ENCODE assay signal across 8 mouse cellular contexts in the genomic region with DNA sequence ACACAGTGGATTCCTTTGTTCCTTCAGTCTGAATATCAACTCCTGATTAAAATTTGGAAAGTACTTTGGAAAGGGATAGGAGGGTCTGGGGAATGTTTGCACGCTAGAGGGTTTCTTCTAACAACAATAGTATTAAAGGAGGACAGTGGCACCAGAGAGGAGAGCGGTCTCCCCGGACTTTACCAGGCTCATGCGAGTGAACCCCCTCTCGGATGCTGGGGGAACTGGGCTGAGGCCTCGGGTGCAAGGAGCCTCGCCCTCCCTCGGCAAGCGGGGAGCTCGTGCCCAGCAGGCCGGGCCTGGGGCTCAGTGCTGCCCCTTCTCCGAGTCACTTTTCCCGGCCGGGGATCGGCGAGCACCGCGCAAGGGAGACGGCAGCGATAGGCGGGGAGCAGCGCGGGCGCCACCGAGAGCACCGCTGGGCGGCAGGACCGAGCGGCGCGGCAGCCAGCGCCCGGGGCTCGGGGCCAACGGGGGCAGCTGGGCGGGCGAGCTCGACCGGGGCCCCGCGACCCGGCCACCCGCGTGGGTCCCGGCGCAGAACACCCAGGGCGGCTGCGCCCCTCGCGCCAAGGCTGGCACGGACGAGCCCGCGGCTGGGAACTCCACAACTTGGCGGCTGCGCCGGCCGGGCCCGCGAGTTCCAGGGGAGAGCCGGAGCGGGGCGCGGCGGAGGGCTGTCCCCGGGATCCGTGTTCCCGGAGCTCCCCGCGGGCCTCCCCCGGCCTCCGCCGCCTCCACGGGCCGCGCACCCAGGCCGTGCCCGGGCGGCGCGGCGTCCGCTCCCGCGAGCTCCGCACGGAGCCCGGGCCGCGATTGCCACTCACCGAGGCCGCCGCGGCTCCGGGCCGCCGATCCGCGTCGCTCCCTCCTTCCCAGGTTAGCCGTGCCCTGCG. TPM values are rescaled to one million over a fixed set of nuclear protein-coding genes. Genes with fewer than 3 reads are reported as not detected.
DNase-seq lines count a peak whose midpoint lies in the region; ATAC-seq lines count a peak whose summit lies in the region.

No protein-coding gene starts in this region.

- peak overlapping the region; percentile 85 for H3K4me3 ChIP-seq in hindbrain, embryonic 14.5 days (replicated peaks; ENCODE audit: low read length)
- H3K4me3 ChIP-seq in megakaryocyte, embryonic 14.5 days (replicated peaks), result peak overlapping the region; percentile 95

- peaks cover 12% of the 10 kb centered on the region for H3K4me1 ChIP-seq in hindbrain, embryonic 14.5 days (replicated peaks; ENCODE audit: control insufficient read depth, insufficient read depth, low read length)
- H3K4me1 ChIP-seq in megakaryocyte, embryonic 14.5 days, result peaks cover 39% of the 10 kb centered on the region

- peak; percentile 51 for DNase-seq in ZHBTc4 (ENCODE audit: low read depth, low spot score)
- DNase-seq in cerebellum, postnatal 25 days, result peak; percentile 78 to 80
- peak; percentile 60 to 63 for DNase-seq in frontal cortex, postnatal 36 days (ENCODE audit: low spot score in 2 of 2)
- peak; percentile 55 for DNase-seq in hindbrain, embryonic 14.5 days (ENCODE audit: low spot score)
- DNase-seq in left cerebral cortex, postnatal 10 days (ENCODE audit: extremely low spot score in 1 of 2, low spot score in 2 of 2), result peak; percentile 32 to 75
- DNase-seq in right cerebral cortex, postnatal 25 days, result peak; percentile 77
- no peak for DNase-seq in c-Kit-positive CD71-positive TER-119-positive erythroid progenitor cells, embryonic 14.5 days (ENCODE audit: low spot score)

- peak overlapping the region; percentile 89 for H3K9ac ChIP-seq in hindbrain, embryonic 14.5 days

- H3K36me3 ChIP-seq in hindbrain, embryonic 14.5 days (replicated peaks; ENCODE audit: control insufficient read depth, insufficient read depth), result no peaks in the 10 kb centered on the region
- peaks cover 13% of the 10 kb centered on the region for H3K36me3 ChIP-seq in megakaryocyte, embryonic 14.5 days (replicated peaks; ENCODE audit: low read length)

- under 1% methylated on average over 47 of the region's 102 CpGs for WGBS in hindbrain, embryonic 14.5 days

- no peaks in the 10 kb centered on the region for H3K27me3 ChIP-seq in hindbrain, embryonic 14.5 days (ENCODE audit: control insufficient read depth, insufficient read depth, low read length)
- no peaks in the 10 kb centered on the region for H3K27me3 ChIP-seq in megakaryocyte, embryonic 14.5 days (replicated peaks)

- peak overlapping the region; percentile 96 for H3K27ac ChIP-seq in hindbrain, embryonic 14.5 days

- intact Hi-C loops in left cerebral cortex, postnatal 10 days (cut with DNase I), result loop anchor here (2.0 to 10.0 kb wide), 5 partner anchors 170 to 595 kb away; no protein-coding TSS in a partner anchor

- ATAC-seq in hindbrain, embryonic 14.5 days (ENCODE audit: low FRiP score), result peak; percentile 72

- H3K4me2 ChIP-seq in hindbrain, embryonic 14.5 days (replicated peaks), result peak overlapping the region; percentile 56

- H3K9me3 ChIP-seq in hindbrain, embryonic 14.5 days (ENCODE audit: control insufficient read depth, low read length), result no peaks in the 10 kb centered on the region
- no peaks in the 10 kb centered on the region for H3K9me3 ChIP-seq in megakaryocyte, embryonic 14.5 days

RNA-seq across cellular contexts. Expression of a gene that starts 1.3 kb away (rescaled TPM):
- 28.9 and 30.4 TPM in 2 replicates for polyA plus RNA-seq in hindbrain, embryonic 14.5 days (2014; fragmentation: Nextera tagmentation; extraction: Ambion mirVana)
- 10 to 100 TPM; 83.4 to 86.9 TPM for total RNA-seq in left cerebral cortex, postnatal 10 days (2021)
- 0.60 and 3.0 TPM in 2 replicates for polyA plus RNA-seq in megakaryocyte, embryonic 14.5 days (2012; ENCODE audit: insufficient read depth, low replicate concordance)
